Mouse (Mus musculus) testis, adult 2 months (tissue): ENCODE results near the gene Pgf.

Source experiments
- CTCF ChIP-seq: fragments of 200-500 bp; IDR thresholded peaks from 2 replicates; pipeline ENCODE4 v1.5.1; 2012; ENCODE audit warnings: low read depth, mild to moderate bottlenecking, inconsistent platforms, low read length, moderate library complexity; ENCODE audit not compliant: control insufficient read depth, insufficient read depth, insufficient replicate concordance
- POLR2A ChIP-seq: fragments of 200-500 bp; IDR thresholded peaks from 2 replicates; pipeline ENCODE4 v1.6.1; 2012; ENCODE audit warnings: low read depth, mild to moderate bottlenecking, inconsistent platforms, low read length, moderate library complexity; ENCODE audit not compliant: control insufficient read depth

GRCm38 (mm10) chr12:85124751-85125150 lies 52.8 kb downstream of the Pgf start:
- no peak for TF ChIP-seq CTCF
- TF ChIP-seq POLR2A, result no peak
